Mouse (Mus musculus) ovary, adult 18-20 months (tissue): Measurements from ENCODE around the gene Map3k9.

Source experiments
- DNase-seq: peaks from one replicate; pipeline ENCODE4 v3.0.0; 2022; ENCODE audit warnings: low spot score, mixed read lengths

The Map3k9 gene

DNA sequence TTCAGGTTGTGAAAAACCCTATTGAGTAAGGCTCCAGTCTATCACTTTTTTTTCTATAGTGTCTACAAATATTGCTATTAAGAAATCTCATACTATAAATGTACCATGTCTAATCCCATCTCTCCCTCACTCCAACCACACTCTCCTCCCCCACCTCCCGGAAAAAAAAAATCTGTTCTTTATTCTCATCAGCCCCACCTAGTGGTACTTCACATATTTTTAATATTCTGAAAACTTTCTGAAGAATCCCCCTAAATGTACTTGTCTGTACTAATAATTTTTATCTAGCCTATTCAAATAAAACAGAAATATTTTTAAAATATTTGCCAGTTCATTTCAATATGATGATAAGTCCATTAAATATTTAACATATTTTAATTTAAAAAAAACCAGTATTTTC is 78.1 kb downstream of the Map3k9 start:
- no peak for DNase-seq

DNA sequence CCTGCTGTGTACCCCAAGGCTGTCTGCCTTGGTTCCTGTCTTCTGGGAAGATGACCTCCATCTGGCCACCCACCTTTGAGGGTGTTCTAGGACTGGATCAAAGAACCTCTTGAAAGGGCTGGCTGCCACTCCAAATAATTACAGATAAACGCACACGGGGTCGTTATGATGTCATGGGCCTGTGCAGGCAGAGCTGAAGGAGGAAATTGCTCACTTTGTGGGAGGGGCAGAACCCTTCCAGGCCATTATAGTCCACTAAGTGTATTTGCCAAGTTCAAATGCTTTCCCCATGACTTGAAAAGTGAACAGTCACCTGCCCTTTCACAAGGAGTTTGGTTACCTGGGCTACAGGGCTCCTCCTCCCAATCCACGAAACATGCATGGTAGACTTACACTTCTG is 83.0 kb downstream of the Map3k9 start:
- DNase-seq, result no peak

DNA sequence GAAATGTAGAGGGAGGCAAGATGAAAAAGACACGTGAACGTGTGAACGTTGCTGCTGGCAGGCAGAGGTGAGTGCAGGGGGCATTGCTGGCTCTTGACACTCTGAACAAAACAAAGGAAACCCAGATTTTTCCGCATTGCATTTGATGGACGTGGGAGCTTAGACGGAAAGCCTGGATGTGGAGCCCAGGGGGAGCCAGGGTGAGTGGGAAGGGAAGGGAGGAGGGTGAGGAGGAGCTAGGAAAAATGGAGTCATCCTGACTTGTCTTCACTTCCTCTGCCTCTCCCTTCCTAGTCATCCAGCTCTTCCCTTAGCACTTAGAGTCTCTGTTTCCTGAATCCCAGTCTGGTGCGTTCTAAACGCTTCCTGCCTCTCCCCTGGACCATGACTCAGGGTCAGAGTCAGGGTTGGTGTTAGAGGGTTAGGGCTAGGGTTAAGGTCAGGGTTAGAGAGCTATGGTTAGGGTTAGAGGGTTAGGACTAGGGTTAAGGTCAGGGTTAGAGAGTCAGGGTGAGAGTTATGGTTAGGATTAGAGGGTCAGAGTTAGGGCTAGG is 89.7 kb downstream of the Map3k9 start:
- DNase-seq, result no peak

DNA sequence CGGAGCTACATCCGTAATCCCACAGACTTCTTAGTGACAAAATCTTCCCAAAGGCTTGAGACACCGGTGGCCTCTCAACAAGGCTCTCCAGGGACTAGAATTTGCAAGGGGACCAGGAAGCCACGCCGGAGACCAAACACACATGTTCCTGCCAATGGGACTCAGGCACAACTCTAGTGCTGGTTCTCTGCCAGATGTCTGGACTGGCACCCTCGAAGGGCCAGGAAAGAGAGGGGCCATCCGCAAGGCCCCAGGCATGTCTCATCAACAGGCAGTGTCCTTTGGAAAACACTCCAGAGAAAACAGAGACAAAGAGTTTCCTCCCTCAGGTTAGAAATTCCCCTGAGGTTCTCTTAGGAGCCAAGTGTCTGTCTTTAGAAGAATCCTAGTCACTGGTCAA is 90.2 kb downstream of the Map3k9 start:
- DNase-seq, result no peak

DNA sequence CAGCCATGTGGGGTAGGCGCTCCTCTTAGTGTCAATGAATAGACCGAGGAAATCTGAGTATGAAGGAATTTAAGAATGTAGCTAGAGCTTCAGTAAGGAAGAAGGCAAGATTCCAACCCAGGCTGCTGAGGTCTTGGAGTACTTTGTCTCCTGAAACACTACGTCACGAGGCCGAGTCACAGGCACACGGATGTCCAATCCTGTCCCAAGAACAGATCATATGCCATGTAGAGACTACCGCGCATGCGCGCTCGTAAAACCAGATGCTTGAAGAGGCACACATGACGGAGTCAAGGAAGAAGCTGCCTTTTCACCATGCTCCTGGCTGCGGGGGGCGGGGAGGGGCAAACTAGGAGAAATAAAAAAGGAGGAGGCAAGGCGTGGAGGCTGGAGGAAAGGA is 90.9 kb downstream of the Map3k9 start:
- no peak for DNase-seq

DNA sequence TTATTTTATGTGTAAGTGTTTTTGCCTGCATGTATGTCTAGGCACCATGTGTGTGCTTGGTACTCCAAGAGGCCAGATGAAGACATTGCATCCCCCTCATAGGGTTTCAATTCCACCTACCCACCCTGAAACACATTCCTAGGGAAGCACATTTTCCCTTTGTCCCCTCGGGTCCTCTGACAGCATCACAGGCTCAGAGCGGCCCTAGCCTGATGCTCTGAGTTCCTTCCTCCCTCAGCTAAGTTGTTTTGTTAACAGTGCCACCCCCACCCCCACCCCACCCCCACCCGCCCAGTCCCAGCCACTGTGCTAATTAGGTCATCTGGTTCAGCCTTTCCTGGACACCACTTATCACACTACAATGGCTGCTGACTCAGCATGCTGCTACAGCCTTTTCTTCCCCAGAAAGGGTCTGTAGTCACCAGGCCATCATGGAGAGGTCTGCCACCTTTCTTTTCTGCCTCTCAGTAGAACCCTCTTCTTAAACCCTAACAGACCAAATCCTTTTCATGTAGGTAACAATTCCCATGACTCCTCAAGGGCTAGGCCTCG is 91.4 kb downstream of the Map3k9 start:
- DNase-seq, result no peak

DNA sequence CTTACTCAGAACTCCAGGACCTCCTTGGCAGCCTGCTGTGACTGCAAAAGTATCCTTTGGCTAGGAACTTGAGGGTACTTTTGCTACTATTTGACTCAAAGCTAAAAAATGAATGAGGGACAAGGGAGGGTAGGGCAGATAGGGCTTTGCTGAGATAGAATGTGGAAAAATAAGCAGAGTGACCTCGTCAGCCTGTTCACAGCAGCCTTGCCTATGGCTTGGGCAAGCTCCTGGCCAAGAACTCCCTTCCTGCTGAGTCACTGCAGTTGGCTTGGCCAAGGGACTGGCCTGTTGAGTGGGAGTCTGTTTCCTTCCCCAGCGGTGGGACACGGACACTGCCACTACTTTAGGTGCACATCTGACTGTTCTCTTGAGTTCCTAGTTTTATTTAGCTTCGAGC is 92.4 kb downstream of the Map3k9 start:
- no peak for DNase-seq

DNA sequence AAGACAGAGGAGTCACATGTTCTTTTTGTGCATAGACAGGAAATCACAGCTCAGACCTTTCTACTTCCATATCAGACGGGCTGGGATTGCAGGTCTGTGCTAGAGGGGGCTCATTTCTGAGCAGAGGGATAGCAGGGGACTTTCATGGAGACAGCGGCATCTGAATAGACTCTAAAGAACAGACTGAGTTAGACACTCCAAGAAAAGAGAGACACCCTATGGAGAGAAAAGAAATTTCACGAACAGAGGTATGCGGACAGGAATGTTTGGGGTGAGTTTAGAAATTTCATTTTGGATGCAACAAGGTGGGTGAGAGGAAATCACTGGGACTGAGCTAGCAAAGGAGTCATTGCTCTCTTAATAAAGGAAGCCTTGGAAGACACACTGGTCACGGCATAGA is 93.1 kb downstream of the Map3k9 start:
- no peak for DNase-seq

DNA sequence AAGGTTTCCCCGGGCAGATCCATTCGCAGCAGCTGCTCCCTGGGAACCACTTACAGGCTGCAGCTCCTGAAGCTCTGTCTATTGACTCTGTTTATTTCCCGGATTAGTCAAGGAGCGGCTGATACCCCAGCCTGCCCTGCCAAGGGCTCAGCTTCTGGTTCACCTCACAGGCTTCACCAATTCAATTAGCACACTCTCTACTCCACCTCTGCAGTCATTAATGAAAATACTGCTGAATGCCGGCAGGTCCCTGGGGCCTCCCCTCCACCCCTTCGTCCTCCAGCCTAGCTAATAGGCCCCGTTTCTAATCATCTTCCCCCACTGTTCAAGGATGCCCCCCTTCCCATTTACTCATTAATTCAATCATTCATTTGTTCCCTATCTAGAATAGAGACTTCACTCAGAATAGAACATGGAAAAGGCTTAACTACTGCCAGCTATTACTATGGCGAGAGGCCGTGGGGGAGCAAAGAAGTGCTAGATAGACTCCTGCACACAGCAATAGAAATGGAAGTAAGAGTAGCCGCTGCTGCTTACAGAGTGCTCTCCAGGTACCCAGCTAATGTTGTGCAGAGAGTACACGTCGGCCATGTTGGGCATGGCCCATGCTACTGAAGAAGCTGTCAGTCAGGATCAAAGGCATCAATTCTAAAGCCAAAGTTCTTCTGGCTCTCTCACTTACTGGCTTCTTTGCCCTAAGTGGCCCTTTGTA is 94.4 kb downstream of the Map3k9 start:
- DNase-seq, result no peak

DNA sequence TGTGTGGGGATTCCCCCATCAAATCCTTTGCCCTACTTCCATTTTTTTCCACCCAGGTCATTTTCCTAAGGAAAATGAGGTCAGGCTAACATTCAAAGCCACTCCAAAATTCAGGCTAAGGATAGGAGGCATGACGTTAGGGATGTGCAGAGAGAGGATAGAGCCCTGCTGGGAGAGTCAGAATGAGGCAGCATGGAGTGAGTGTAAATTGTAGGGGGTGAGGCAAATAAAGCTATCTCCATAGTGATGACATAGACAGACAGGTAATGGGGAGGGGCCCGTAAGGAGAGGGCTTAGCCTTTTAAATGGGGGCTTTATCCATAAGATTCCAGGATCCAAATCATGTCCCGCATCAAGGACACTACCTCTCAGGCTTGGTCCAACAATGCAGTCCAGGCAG is 95.0 kb downstream of the Map3k9 start:
- no peak for DNase-seq

DNA sequence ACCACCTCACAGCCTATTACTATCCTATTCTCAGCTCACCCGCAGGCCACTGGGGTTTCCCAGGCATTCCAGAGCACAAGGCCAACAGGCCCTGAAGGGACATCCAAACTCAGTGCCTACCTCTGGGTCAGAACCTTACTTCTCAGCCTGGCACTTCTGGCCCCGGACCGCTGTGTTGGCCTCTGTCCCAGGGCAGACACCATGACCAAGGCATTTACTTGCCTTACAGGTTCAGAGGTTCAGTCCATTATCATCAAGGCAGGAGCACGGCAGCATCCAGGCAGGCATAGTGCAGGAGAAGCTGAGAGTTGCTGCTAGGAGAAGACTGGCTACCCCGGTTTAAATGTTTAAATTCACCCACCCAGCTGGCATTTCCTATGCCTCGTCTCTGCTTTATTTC is 96.9 kb downstream of the Map3k9 start:
- no peak for DNase-seq

DNA sequence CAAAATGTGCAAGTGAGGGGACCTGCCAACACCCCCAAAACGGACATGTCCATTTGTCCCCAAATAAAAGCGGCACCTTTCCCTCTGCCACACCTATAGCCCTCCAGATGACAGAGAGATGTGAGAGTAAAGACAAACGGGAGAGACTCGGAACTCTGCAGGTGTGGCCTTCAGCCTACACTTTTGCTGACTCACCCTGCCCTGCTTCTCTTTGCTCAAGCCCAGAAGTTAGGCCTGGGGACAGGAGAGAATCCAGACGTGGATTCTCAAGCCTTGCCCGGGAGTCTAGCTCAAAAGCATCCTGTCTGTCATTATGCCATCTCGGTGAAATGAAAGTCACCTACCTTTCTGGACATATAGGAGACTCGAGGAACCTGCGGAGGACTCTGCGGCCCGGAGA is 97.6 kb downstream of the Map3k9 start:
- DNase-seq, result no peak

DNA sequence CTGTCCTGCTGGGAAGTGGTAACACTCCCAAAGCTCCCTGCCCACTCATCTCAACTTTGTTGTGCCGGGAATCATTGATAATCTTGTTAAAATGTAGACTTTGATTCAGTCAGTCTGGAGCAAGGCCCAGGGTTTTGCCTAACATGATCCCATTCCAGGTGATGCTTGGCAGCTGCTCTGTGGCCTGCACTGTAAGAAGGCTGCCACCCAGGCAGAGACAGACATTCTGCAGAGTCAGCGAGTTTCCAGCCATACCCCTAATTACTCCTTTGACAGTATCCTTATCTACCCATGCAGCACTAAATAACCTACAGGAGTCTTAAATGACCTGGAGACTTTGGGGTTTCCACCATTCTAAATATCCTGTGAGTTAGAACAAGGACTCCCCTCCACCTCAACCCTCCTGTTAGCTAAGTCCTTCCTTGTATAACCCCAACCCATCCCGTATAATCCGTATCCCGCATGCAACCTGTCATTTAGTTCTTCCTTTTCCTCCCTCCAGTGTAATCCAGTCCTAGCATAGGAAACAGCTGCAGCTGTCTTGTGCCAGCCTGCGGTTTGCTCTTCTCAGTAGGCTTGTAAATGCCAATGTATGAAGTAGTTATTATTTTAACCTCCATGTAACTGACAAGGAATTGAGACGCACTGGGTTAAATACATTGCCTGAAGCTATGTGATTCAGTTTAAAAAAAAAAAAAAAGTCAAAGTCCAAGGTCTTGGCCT is 101.0 kb downstream of the Map3k9 start:
- no peak for DNase-seq

DNA sequence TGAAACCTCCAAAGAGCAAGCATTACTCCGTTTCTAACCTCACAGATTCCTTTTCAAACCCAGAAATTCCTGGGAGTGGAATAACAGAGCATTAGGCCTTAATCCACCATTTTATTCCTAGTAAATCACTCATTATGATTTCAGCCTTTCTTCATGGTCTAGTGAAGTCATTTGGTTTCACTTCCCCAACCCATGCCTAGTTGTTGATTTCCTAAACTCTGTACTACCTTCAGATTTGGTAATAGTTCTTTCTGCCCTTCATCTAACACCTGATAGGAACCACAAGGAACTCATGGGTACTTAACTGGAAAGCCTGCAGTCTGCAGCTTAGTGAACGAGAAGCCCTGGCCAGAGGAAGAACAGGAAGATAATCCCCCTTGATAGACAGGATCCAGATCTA is 105.4 kb downstream of the Map3k9 start:
- DNase-seq, result no peak
